Mouse (Mus musculus): ENCODE results near the gene Atp2a3. TPM values are rescaled to one million over a fixed set of nuclear protein-coding genes. Genes with fewer than 3 reads are reported as not detected.
A peak's percentile ranks its signal among the peaks of the same experiment; 100 is the strongest.

The Atp2a3 gene
- polyA plus RNA-seq, 1 experiment from 2014 or later = 2.6 TPM

DNA sequence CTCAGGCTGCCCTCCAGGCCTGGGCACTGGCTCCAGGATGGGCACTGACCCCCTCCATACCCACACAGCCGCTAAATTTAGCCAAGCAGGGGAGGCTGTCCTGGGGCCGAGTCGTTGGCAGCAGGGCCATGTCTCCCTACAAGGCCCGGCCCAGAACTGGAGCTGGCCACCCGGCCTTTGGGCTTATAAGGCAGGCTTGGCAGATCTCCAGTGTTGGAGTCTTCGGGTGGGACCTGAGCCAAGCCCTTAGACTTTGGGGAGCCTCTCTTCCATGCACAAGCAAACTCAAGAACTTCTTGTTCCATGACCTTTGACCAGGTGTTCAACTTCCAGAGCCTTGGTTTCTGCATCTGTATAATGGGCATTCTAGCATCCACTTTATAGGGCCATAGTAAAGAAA is 35.4 kb downstream of the Atp2a3 start:
- no peak for ATAC-seq (ENCODE audit: insufficient number of reproducible peaks, insufficient read depth, low FRiP score, low read depth)
- Histone ChIP-seq H3K4me2 (ENCODE audit: low read length) (no peak overlapping the region), H3K36me3 (ENCODE audit: control insufficient read depth, insufficient read depth, low read length) (no peaks in the 10 kb centered on the region), H3K27me3 (ENCODE audit: control insufficient read depth, insufficient read depth, low read length) (no peaks in the 10 kb centered on the region), H3K4me3 (ENCODE audit: control insufficient read depth in 1 of 2, insufficient read depth in 1 of 2, low read depth in 1 of 2, low read length in 2 of 2) (no peak overlapping the region), H3K9me3 (ENCODE audit: control insufficient read depth, low read length) (no peaks in the 10 kb centered on the region), H3K27ac (replicated peaks in 1 of 2; ENCODE audit: control insufficient read depth in 1 of 2, insufficient read depth in 1 of 2, low read depth in 2 of 2, low read length in 2 of 2) (no peak overlapping the region), H3K4me1 (ENCODE audit: control insufficient read depth in 2 of 2, insufficient read depth in 2 of 2, low read length in 2 of 2) (peaks cover 31 to 34% of the 10 kb centered on the region in 2 experiments), H3K9ac (ENCODE audit: low read length) (no peak overlapping the region)
- 64% methylated on average over 6 of the region's 6 CpGs for WGBS

DNA sequence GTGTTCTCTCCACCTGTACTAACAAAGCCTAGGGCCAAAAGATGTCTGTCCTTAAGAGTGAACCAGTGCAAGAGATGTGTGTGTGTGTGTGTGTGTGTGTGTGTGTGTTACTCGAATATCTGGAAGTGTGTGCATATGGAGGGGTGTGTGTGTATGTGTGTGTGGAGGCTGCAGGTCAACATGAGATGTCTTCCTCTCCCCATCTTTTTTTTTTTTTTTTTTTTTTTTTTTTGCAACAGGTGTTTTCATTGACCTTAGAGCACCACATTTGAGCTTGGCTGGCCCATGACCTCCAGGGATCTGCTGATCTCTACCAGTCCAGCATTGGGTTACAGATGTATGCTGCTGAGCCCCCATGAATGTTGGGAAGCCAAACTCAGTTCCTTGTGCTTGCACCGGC is 35.8 kb downstream of the Atp2a3 start:
- 94% methylated on average over 2 of the region's 2 CpGs for WGBS
- H3K4me1 ChIP-seq (ENCODE audit: control insufficient read depth in 2 of 2, insufficient read depth in 2 of 2, low read length in 2 of 2) = peaks cover 28 to 32% of the 10 kb centered on the region in 2 experiments
- no peaks in the 10 kb centered on the region for H3K9me3 ChIP-seq (ENCODE audit: control insufficient read depth, low read length)
- no peak overlapping the region for H3K4me2 ChIP-seq (ENCODE audit: low read length)
- no peaks in the 10 kb centered on the region for H3K27me3 ChIP-seq (ENCODE audit: control insufficient read depth, insufficient read depth, low read length)
- no peak overlapping the region for H3K9ac ChIP-seq (ENCODE audit: low read length)
- H3K4me3 ChIP-seq (ENCODE audit: control insufficient read depth in 1 of 2, insufficient read depth in 1 of 2, low read depth in 1 of 2, low read length in 2 of 2) = no peak overlapping the region
- no peaks in the 10 kb centered on the region for H3K36me3 ChIP-seq (ENCODE audit: control insufficient read depth, insufficient read depth, low read length)
- no peak for ATAC-seq (ENCODE audit: insufficient number of reproducible peaks, insufficient read depth, low FRiP score, low read depth)
- no peak overlapping the region for H3K27ac ChIP-seq (replicated peaks in 1 of 2; ENCODE audit: control insufficient read depth in 1 of 2, insufficient read depth in 1 of 2, low read depth in 2 of 2, low read length in 2 of 2)

DNA sequence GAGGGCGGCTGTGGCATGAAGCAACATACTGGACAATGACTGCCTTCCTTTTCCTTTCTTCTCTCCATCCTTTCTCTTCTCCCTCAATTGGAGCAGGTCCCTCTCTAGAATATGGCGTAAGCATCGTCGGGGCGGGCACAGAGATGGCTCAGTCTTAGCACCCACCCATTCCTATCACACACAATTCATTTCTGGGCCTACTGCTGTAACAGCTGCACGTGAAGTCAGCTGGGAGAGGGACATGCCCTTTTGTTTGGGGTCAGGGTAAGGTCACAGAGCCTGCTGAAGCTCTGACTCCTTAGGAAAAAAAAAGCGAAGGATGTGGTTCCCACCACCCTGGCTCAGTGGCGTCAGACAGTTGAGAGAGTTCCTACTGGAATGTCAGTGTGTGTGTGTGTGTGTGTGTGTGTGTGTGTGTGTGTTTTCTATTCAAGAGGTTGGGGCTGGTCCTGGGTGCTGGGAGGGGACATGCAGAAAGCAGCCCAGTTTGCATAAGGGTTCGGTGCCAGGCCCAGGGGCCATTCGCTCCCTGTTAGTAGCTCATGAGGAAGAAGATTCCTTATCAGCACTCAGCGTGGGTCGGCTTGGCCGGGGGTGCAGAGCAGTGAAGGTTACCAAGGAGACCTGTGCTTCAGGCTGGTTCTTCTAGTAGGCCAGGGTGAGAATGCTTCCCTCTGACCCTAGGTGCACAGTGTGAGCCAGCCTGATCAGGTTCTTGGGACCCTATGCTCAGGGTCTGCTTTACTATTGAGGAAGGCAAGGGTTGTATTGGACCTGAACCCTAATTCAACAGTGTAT is 36.8 kb downstream of the Atp2a3 start:
- no peak overlapping the region for H3K9ac ChIP-seq (ENCODE audit: low read length)
- ATAC-seq (ENCODE audit: insufficient number of reproducible peaks, insufficient read depth, low FRiP score, low read depth) = 0 out of 2 replicates have a peak, but pooled peaks have one; percentile 19
- H3K4me3 ChIP-seq (ENCODE audit: control insufficient read depth in 1 of 2, insufficient read depth in 1 of 2, low read depth in 1 of 2, low read length in 2 of 2) = no peak overlapping the region
- H3K36me3 ChIP-seq (ENCODE audit: control insufficient read depth, insufficient read depth, low read length) = no peaks in the 10 kb centered on the region
- WGBS = 49% methylated on average over 13 of the region's 13 CpGs
- no peak overlapping the region for H3K27ac ChIP-seq (replicated peaks in 1 of 2; ENCODE audit: control insufficient read depth in 1 of 2, insufficient read depth in 1 of 2, low read depth in 2 of 2, low read length in 2 of 2)
- no peak overlapping the region for H3K4me2 ChIP-seq (ENCODE audit: low read length)
- no peaks in the 10 kb centered on the region for H3K27me3 ChIP-seq (ENCODE audit: control insufficient read depth, insufficient read depth, low read length)
- peaks cover 22 to 25% of the 10 kb centered on the region in 2 experiments for H3K4me1 ChIP-seq (ENCODE audit: control insufficient read depth in 2 of 2, insufficient read depth in 2 of 2, low read length in 2 of 2)
- no peaks in the 10 kb centered on the region for H3K9me3 ChIP-seq (ENCODE audit: control insufficient read depth, low read length)

DNA sequence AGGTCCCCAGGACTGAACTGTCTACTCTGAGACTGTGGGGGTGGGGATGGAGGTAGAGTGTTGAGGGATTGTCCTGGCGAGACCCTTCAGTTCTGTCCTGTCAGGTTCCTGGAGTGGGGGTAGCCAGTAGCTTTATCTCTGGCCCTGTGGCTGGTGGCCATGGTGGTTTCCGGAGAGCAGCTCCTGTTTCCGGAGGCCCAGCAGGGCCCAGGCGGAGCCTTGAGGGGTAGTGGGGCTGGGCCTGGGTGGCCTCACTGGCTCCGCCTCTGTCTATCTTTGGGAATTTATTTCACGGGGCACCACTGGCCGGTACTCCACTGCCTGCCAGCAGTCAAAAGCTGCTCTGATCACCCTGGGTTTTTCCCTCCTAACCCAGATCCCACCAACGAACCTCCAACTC is 37.8 kb downstream of the Atp2a3 start, which contains the start of gene P2rx1:
Gene P2rx1, plus strand, starts transcription at position 333 of the 400 bp plus-strand sequence.
- Histone ChIP-seq H3K9ac (ENCODE audit: low read length) (no peak within 1 kb of the TSS), H3K36me3 (ENCODE audit: control insufficient read depth, insufficient read depth, low read length) (no peaks in the 10 kb centered on the region), H3K27me3 (ENCODE audit: control insufficient read depth, insufficient read depth, low read length) (no peaks in the 10 kb centered on the region), H3K27ac (replicated peaks in 1 of 2; ENCODE audit: control insufficient read depth in 1 of 2, insufficient read depth in 1 of 2, low read depth in 2 of 2, low read length in 2 of 2) (peak within 1 kb of the TSS in 1 of 2 experiments; percentile 27; a peak in 1 of 4 replicates), H3K4me3 (ENCODE audit: control insufficient read depth in 1 of 2, insufficient read depth in 1 of 2, low read depth in 1 of 2, low read length in 2 of 2) (no peak within 1 kb of the TSS), H3K4me1 (ENCODE audit: control insufficient read depth in 2 of 2, insufficient read depth in 2 of 2, low read length in 2 of 2) (peaks cover 22 to 25% of the 10 kb centered on the region in 2 experiments), H3K9me3 (ENCODE audit: control insufficient read depth, low read length) (no peaks in the 10 kb centered on the region), H3K4me2 (ENCODE audit: low read length) (no peak within 1 kb of the TSS)
- ATAC-seq (ENCODE audit: insufficient number of reproducible peaks, insufficient read depth, low FRiP score, low read depth) = peak; percentile 68
- WGBS = 25% methylated on average over 8 of the region's 8 CpGs

DNA sequence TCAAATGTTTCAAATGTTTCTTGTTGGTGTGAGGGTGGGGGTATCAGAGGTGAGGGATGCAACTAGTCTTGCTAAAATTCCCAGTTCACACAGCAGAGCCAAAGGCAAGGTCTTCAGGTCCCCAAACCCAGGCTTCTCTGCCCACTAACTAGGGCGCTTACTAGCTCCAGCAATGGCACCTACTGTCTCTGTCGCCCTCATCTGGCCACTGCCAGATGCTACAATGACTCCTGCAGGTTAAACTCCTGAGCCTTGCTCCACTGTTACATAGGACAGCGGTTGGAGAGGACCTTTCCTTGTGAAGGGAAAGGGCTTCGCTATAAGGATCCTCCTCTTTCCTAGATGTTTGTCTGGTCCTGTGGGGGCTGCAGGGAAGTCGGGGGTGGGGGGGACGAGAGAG is 40.1 kb downstream of the Atp2a3 start:
- Histone ChIP-seq H3K4me3 (ENCODE audit: control insufficient read depth in 1 of 2, insufficient read depth in 1 of 2, low read depth in 1 of 2, low read length in 2 of 2) (no peak overlapping the region), H3K9me3 (ENCODE audit: control insufficient read depth, low read length) (no peaks in the 10 kb centered on the region), H3K27ac (replicated peaks in 1 of 2; ENCODE audit: control insufficient read depth in 1 of 2, insufficient read depth in 1 of 2, low read depth in 2 of 2, low read length in 2 of 2) (no peak overlapping the region), H3K36me3 (ENCODE audit: control insufficient read depth, insufficient read depth, low read length) (no peaks in the 10 kb centered on the region), H3K27me3 (ENCODE audit: control insufficient read depth, insufficient read depth, low read length) (no peaks in the 10 kb centered on the region), H3K9ac (ENCODE audit: low read length) (no peak overlapping the region), H3K4me2 (ENCODE audit: low read length) (no peak overlapping the region), H3K4me1 (ENCODE audit: control insufficient read depth in 2 of 2, insufficient read depth in 2 of 2, low read length in 2 of 2) (peaks cover 25 to 32% of the 10 kb centered on the region in 2 experiments)
- no peak for ATAC-seq (ENCODE audit: insufficient number of reproducible peaks, insufficient read depth, low FRiP score, low read depth)
- 16% methylated on average over 6 of the region's 6 CpGs for WGBS

DNA sequence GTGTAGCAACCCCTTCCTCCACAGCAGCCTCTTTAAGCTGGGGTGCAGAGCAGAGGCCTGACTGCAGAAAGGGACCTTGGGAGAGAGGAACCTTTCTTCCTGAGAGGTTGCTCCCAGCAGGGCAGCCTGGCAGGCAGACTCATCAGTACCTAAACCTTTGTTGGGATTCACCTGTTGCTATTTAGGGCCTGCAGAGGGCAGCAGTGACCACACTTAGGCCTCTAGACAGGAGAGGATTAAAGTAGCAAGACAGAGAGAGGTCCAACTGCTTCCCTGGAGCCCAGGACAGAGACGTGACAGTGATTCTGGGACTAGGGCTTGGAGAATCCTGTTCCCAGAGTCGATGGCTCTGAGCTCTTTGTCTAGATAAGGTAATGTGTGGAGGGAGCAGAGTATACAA is 45.4 kb downstream of the Atp2a3 start:
- peaks cover 15 to 27% of the 10 kb centered on the region in 2 experiments for H3K4me1 ChIP-seq (ENCODE audit: control insufficient read depth in 2 of 2, insufficient read depth in 2 of 2, low read length in 2 of 2)
- H3K36me3 ChIP-seq (ENCODE audit: control insufficient read depth, insufficient read depth, low read length) = no peaks in the 10 kb centered on the region
- no peak overlapping the region for H3K9ac ChIP-seq (ENCODE audit: low read length)
- H3K27me3 ChIP-seq (ENCODE audit: control insufficient read depth, insufficient read depth, low read length) = peaks cover 20% of the 10 kb centered on the region
- no peak overlapping the region for H3K4me3 ChIP-seq (ENCODE audit: control insufficient read depth in 1 of 2, insufficient read depth in 1 of 2, low read depth in 1 of 2, low read length in 2 of 2)
- H3K27ac ChIP-seq (replicated peaks in 1 of 2; ENCODE audit: control insufficient read depth in 1 of 2, insufficient read depth in 1 of 2, low read depth in 2 of 2, low read length in 2 of 2) = peak overlapping the region in 1 of 2 experiments; percentile 64; a peak in 2 of 4 replicates
- peak; percentile 28; the same call in 1 of the 2 replicates for ATAC-seq (ENCODE audit: insufficient number of reproducible peaks, insufficient read depth, low FRiP score, low read depth)
- H3K4me2 ChIP-seq (ENCODE audit: low read length) = no peak overlapping the region
- WGBS = 0% methylated on average over 2 of the region's 2 CpGs
- H3K9me3 ChIP-seq (ENCODE audit: control insufficient read depth, low read length) = no peaks in the 10 kb centered on the region

DNA sequence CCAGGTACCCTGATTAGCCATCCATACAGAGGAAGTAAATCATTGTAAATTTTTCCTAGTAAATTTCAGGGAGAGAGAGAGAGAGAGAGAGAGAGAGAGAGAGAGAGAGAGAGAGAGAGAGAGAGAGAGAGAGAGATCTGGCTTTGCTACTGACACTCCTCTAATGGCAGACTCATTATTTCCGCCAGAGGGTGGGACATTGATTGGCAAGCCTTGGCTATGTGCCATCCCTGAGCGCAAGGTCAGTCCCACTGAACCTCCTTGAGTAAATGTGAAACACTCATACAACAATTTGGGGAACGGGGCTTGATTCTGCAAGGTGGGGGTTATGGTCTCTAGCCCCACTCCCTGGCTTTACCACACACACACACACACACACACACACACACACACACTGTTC is 46.1 kb downstream of the Atp2a3 start:
- ATAC-seq (ENCODE audit: insufficient number of reproducible peaks, insufficient read depth, low FRiP score, low read depth) = no peak
- Histone ChIP-seq H3K4me1 (ENCODE audit: control insufficient read depth in 2 of 2, insufficient read depth in 2 of 2, low read length in 2 of 2) (peaks cover 15 to 27% of the 10 kb centered on the region in 2 experiments), H3K27ac (replicated peaks in 1 of 2; ENCODE audit: control insufficient read depth in 1 of 2, insufficient read depth in 1 of 2, low read depth in 2 of 2, low read length in 2 of 2) (no peak overlapping the region), H3K9ac (ENCODE audit: low read length) (no peak overlapping the region), H3K36me3 (ENCODE audit: control insufficient read depth, insufficient read depth, low read length) (no peaks in the 10 kb centered on the region), H3K27me3 (ENCODE audit: control insufficient read depth, insufficient read depth, low read length) (peaks cover 22% of the 10 kb centered on the region), H3K4me3 (ENCODE audit: control insufficient read depth in 1 of 2, insufficient read depth in 1 of 2, low read depth in 1 of 2, low read length in 2 of 2) (no peak overlapping the region), H3K9me3 (ENCODE audit: control insufficient read depth, low read length) (no peaks in the 10 kb centered on the region), H3K4me2 (ENCODE audit: low read length) (no peak overlapping the region)
- 36% methylated on average over 3 of the region's 3 CpGs for WGBS

Data from heart, embryonic 14.5 days (tissue).